Mouse (Mus musculus): ENCODE measurements around the gene Kng1. TPM values are rescaled to one million over a fixed set of nuclear protein-coding genes. Genes with fewer than 3 reads are reported as not detected.

The Kng1 gene
- total and polyA plus RNA-seq, 3 experiments: not detected

GRCm38 (mm10) chr16:23100099-23100575, 42.5 kb downstream of the Kng1 start:
- in situ Hi-C loops (cut with MboI; ENCODE audit: low pct_ligation_motif_present, low pct_unique_long_range_greater_than_20kb, low sequenced_read_pairs): no loop called here
- Histone ChIP-seq H3K79me2 (replicated peaks; ENCODE audit: control insufficient read depth, extremely low read depth, insufficient read depth, poor library complexity, severe bottlenecking) (no peaks in the 10 kb centered on the region), H3K4me2 (ENCODE audit: insufficient read depth, low read depth, poor library complexity, severe bottlenecking) (no peak overlapping the region), H3K9me3 (replicated peaks; ENCODE audit: low read length) (no peaks in the 10 kb centered on the region), H3K36me3 (replicated peaks in 1 of 2; ENCODE audit: control insufficient read depth in 1 of 2, insufficient read depth in 1 of 2, low read length in 1 of 2) (peaks cover 0 to 17% of the 10 kb centered on the region in 2 experiments), H3K4me3 (replicated peaks in 1 of 3; ENCODE audit: low read depth in 2 of 3, low read length in 2 of 3, poor library complexity in 1 of 3) (no peak overlapping the region), H3K27me3 (replicated peaks) (no peaks in the 10 kb centered on the region), H3K27ac (ENCODE audit: insufficient read depth, low read depth) (no peak overlapping the region), H3K9ac (ENCODE audit: insufficient read depth, low read depth) (no peak overlapping the region), H3K4me1 (ENCODE audit: control insufficient read depth in 1 of 2, insufficient read depth in 2 of 2) (peaks cover 7 to 56% of the 10 kb centered on the region in 2 experiments)
- dilution Hi-C loops (cut with MboI; ENCODE audit: extremely low pct_ligation_motif_present, extremely low pct_unique_long_range_greater_than_20kb, low sequenced_read_pairs): no loop called here
- no peak for DNase-seq (ENCODE audit: extremely low read depth)
- TF ChIP-seq CHD2 (IDR thresholded peaks at IDR 0.05; ENCODE audit: low read length) (no peak), PAX5 (IDR thresholded peaks at IDR 0.05; ENCODE audit: low read length) (no peak), JUN (IDR thresholded peaks at IDR 0.05; ENCODE audit: insufficient read depth, low read depth, low read length) (no peak), ZNF384 (IDR thresholded peaks at IDR 0.05; ENCODE audit: low read depth, low read length) (no peak), NELFE (IDR thresholded peaks at IDR 0.05; ENCODE audit: low read depth, low read length) (no peak), SMC3 (IDR thresholded peaks at IDR 0.05; ENCODE audit: low read depth, low read length) (no peak), SIN3A (IDR thresholded peaks at IDR 0.05; ENCODE audit: low read length) (no peak), ZC3H11A (IDR thresholded peaks at IDR 0.05; ENCODE audit: low read depth, low read length) (no peak), TCF12 (IDR thresholded peaks at IDR 0.05; ENCODE audit: low read depth, low read length) (no peak), USF2 (conservative IDR thresholded peaks at IDR 0.05; ENCODE audit: low read depth, low read length) (no peak), MEF2A (IDR thresholded peaks at IDR 0.05; ENCODE audit: borderline replicate concordance, low read depth, low read length) (no peak), RAD21 (IDR thresholded peaks at IDR 0.05; ENCODE audit: low read depth, low read length) (no peak), MYC (IDR thresholded peaks at IDR 0.05; ENCODE audit: low read depth, low read length) (no peak), CTCF (conservative IDR thresholded peaks at IDR 0.05 in 1 of 2, IDR thresholded peaks at IDR 0.05 in 1 of 2; ENCODE audit: low read depth in 2 of 2, low read length in 2 of 2) (no peak), MAFK (IDR thresholded peaks at IDR 0.05; ENCODE audit: insufficient replicate concordance, low read length) (no peak), USF1 (IDR thresholded peaks at IDR 0.05; ENCODE audit: low read depth, low read length) (no peak), GABPA (IDR thresholded peaks at IDR 0.05; ENCODE audit: insufficient replicate concordance, low read depth, low read length) (no peak)

- H3K9me3 ChIP-seq (replicated peaks; ENCODE audit: low read length): no peaks in the 10 kb centered on the region
- H3K79me2 ChIP-seq (replicated peaks; ENCODE audit: control insufficient read depth, extremely low read depth, insufficient read depth, poor library complexity, severe bottlenecking): no peaks in the 10 kb centered on the region
- TF ChIP-seq MYC (IDR thresholded peaks at IDR 0.05; ENCODE audit: low read depth, low read length) (no peak), MAFK (IDR thresholded peaks at IDR 0.05; ENCODE audit: insufficient replicate concordance, low read length) (no peak), RAD21 (IDR thresholded peaks at IDR 0.05; ENCODE audit: low read depth, low read length) (no peak), JUN (IDR thresholded peaks at IDR 0.05; ENCODE audit: insufficient read depth, low read depth, low read length) (no peak), ETS1 (conservative IDR thresholded peaks at IDR 0.05; ENCODE audit: low read depth, low read length) (no peak), MAZ (IDR thresholded peaks at IDR 0.05; ENCODE audit: low read depth, low read length) (no peak), CHD1 (IDR thresholded peaks at IDR 0.05; ENCODE audit: low read depth, low read length) (no peak)
- H3K4me2 ChIP-seq (ENCODE audit: insufficient read depth, low read depth, poor library complexity, severe bottlenecking): no peak overlapping the region
- peaks cover 7 to 56% of the 10 kb centered on the region in 2 experiments for H3K4me1 ChIP-seq (ENCODE audit: control insufficient read depth in 1 of 2, insufficient read depth in 2 of 2)
- dilution Hi-C loops (cut with MboI; ENCODE audit: extremely low pct_ligation_motif_present, extremely low pct_unique_long_range_greater_than_20kb, low sequenced_read_pairs): no loop called here
- H3K9ac ChIP-seq (ENCODE audit: insufficient read depth, low read depth): no peak overlapping the region
- no peak overlapping the region for H3K4me3 ChIP-seq (replicated peaks in 1 of 3; ENCODE audit: low read depth in 2 of 3, low read length in 2 of 3, poor library complexity in 1 of 3)
- DNase-seq (ENCODE audit: extremely low read depth): no peak
- no peaks in the 10 kb centered on the region for H3K27me3 ChIP-seq (replicated peaks)
- in situ Hi-C loops (cut with MboI; ENCODE audit: low pct_ligation_motif_present, low pct_unique_long_range_greater_than_20kb, low sequenced_read_pairs): no loop called here
- H3K27ac ChIP-seq (ENCODE audit: insufficient read depth, low read depth): no peak overlapping the region
- peaks cover 0 to 17% of the 10 kb centered on the region in 2 experiments for H3K36me3 ChIP-seq (replicated peaks in 1 of 2; ENCODE audit: control insufficient read depth in 1 of 2, insufficient read depth in 1 of 2, low read length in 1 of 2)
Measured at GRCm38 (mm10) chr16:23100613-23101012, 42.9 kb downstream of the Kng1 start.

Data from CH12.LX (cell line).